In genomic region chr12:102309800-102310195, GRCm38 (mm10) we compare ENCODE assay signal across 26 mouse cellular contexts.
"Had no signal": no experiment of that assay in that cellular context is flagged by ENCODE, and none has a peak within 500 bp of the region (broad histone marks: within the 10 kb centered on the region; RNA-seq: fewer than 3 reads in every experiment).

No protein-coding gene starts in this region.

- DNase-seq: gastrocnemius, postnatal 14 days; gastrocnemius, postnatal 36 days; heart, adult 11 months; heart, adult 2 months; heart, postnatal 14 days; heart, postnatal 36 days; kidney, adult 11 months; kidney, adult 2 months; kidney, adult 9 months; kidney, postnatal 14 days; kidney, postnatal 36 days; liver had no signal

- H3K27ac ChIP-seq: heart, adult 2 months; hindbrain, embryonic 13.5 days; hindbrain, embryonic 15.5 days; hindbrain, postnatal 0 days; kidney, embryonic 15.5 days; kidney, postnatal 0 days; layer of hippocampus, adult 2 months; left cerebral cortex, adult 2 months; limb, embryonic 10.5 days; limb, embryonic 12.5 days; liver, embryonic 12.5 days had no signal

- H3K36me3 ChIP-seq: hindbrain, embryonic 13.5 days; hindbrain, embryonic 15.5 days; limb, embryonic 10.5 days; limb, embryonic 12.5 days had no signal

- H3K4me2 ChIP-seq: heart, embryonic 11.5 days; heart, embryonic 13.5 days; heart, embryonic 15.5 days; hindbrain, embryonic 13.5 days; hindbrain, embryonic 15.5 days; kidney, embryonic 15.5 days; limb, embryonic 12.5 days; liver, embryonic 12.5 days had no signal

- H3K4me3 ChIP-seq: heart, adult 2 months; heart, embryonic 13.5 days; heart, embryonic 15.5 days; hindbrain, embryonic 13.5 days; hindbrain, embryonic 15.5 days; kidney, embryonic 15.5 days; layer of hippocampus, adult 2 months; left cerebral cortex, adult 2 months; limb, embryonic 10.5 days; limb, embryonic 12.5 days; liver, embryonic 12.5 days had no signal

- ATAC-seq: hindbrain, postnatal 0 days; intestine, embryonic 16.5 days; liver, embryonic 12.5 days had no signal

- H3K9me3 ChIP-seq: heart, embryonic 13.5 days; heart, embryonic 15.5 days; hindbrain, embryonic 13.5 days; hindbrain, embryonic 15.5 days; kidney, embryonic 15.5 days; limb, embryonic 10.5 days; limb, embryonic 12.5 days; liver, embryonic 12.5 days had no signal

- H3K9ac ChIP-seq: heart, embryonic 13.5 days; heart, embryonic 15.5 days; hindbrain, embryonic 13.5 days; hindbrain, embryonic 15.5 days; kidney, embryonic 15.5 days; limb, embryonic 12.5 days; liver, embryonic 12.5 days had no signal

- H3K27me3 ChIP-seq: heart, embryonic 13.5 days; heart, embryonic 15.5 days; hindbrain, embryonic 13.5 days; hindbrain, embryonic 15.5 days; kidney, embryonic 15.5 days; limb, embryonic 12.5 days; liver, embryonic 12.5 days had no signal
